Mouse (Mus musculus) urinary bladder, postnatal 4 days (tissue): ENCODE data around the gene Cep135.

Experiments
- DNase-seq, 2 experiments: peaks; one replicate each; pipeline ENCODE4 v3.0.0; 2021 to 2022; ENCODE audit warnings: low spot score in 2 of 2

Cep135 gene

GRCm38 (mm10) chr5:76588551-76589283, at the start of gene Cep135:
Gene Cep135, plus strand, starts transcription at chr5:76588698.
- peak; percentile 87 to 91 for DNase-seq

DNA sequence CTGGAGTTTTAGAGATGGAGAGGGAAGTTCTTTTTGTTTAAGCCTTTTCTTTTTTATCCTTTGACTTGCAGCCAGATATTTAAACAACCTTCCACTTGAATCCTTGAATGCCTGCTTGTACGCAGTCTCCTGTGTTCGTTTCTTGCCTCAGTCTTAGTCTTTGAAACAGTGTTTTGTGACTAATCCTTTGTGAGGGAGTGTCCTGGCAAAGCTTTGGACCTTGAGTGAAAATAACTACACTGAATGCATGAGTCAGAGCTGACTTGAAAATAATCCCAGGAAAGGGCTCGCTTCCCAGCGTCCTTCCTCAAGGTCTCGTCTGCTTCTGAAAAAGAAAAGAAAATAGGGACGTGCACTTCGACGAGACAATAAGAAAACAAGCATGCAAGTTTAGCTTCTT, 48.3 kb upstream of the Cep135 start:
- no peak for DNase-seq

DNA sequence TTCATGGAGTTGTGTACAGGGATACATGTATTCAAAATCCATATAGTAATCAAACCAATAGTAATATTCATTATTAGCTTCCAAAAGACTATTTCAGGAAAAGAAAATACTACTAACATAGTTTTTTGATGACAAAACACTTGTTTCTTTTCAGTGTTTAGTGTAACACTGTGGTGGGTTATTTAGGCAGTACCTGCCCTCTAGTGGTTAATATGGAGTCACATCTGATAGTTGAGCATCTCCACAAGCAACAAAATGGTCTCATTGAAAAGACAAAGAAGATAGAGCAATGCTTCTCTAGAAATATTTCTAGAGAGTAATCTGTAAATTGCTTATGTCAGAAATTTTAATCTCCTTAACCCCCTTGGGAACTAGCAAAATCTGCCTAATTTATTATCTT, 47.7 kb upstream of the Cep135 start:
- no peak for DNase-seq

- no peak for DNase-seq
These were observed 45.3 kb upstream of the Cep135 start for GRCm38 (mm10) chr5:76543200-76543599.

DNA sequence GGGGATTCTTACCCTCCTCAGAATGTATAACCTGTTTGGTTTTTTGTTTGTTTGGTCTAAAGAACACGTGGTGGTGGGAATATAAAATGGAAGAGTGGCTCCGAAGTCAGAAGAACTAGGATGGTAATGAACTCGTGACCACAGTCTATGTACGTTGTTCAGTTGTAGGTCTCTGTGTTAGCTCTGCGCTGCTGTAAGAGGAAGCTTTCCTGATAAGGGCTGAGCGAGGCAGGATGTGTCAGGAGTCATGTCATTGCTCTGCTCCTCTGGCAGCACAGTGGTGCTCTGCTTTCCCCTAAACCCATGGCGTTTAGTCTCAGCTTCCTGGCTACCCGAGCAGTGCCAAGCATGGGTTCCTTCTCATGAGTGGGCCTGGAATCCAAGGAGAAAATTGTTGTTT, 38.1 kb upstream of the Cep135 start:
- DNase-seq = no peak

DNA sequence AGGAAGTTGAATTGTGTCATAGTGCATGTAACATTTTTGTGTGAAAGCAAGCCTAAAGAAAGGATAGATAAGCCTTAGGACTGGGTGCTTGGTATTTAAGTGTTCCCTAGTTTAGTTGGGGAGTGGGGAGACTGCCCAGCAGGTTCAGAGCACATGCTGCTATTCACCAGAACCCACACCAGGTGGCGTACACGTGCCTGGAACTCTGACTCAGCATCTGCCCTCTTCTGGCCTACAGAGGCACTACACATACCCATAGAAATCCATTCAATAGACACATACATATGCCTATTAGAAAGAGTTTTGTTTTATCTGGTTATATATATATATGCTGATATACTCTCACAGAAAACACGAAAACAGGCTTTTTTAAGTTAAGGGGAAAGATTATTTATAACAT, 23.2 kb upstream of the Cep135 start:
- DNase-seq = no peak

DNA sequence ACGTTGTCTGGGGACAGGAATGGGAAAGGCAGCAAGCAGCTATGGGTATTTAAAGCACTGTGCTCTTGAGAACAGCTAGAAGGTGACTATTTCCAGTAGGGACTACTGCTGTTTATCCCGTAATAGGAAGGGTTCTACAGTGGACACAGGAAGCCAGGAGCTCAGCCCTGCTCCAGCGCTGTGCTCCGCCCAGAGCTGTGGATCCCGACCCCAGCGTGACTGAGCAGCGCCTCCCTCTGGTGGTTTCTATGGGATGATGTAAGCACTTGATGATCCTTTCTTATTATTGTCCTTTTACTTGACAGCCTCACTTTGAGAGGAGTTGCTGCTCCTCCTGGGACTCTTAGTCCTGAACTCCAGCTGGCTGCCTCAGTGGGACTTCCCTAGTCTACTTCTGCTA, 14.2 kb upstream of the Cep135 start:
- DNase-seq = no peak

DNA sequence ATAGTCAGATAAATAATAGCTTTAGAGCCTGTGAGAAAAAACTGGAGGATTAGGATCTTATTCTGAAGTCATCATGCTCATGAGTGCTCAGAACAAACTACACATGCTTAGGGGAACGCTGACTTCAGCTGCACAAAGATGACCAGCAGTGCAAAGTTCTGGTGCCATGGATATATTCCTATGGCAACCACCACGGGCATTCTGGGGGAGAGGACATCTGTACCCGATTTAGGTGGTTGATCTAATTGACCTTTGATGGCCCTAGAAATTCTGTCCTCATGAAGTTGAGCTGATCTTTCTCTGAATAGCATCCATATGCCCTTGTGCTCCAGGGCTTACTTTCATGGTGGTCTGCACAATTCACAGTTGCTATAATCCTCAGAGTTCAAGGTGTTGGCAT, 11.5 kb upstream of the Cep135 start:
- no peak for DNase-seq

- no peak for DNase-seq
These were observed 3.1 kb upstream of the Cep135 start for GRCm38 (mm10) chr5:76585378-76585777.

DNA sequence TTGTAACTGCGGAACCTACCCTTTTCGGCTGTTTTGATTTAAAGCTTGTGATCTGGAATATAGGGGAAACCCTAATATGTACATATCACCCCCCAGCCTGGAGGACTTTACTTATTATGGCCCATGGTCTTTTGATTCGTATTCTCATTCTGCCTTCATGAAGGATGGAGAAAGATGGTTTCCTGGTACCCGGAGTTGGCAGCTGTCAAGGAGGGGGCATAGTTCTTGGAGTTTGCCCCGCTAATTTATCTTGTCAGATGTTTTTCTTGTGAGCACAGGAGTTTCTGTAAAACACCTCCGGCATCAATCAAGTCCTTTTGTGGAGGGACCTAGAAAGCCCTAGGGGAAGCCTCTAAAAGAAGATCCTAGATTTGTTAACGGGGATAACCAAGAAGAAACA, 813 bp downstream of the Cep135 start:
- no peak for DNase-seq

DNA sequence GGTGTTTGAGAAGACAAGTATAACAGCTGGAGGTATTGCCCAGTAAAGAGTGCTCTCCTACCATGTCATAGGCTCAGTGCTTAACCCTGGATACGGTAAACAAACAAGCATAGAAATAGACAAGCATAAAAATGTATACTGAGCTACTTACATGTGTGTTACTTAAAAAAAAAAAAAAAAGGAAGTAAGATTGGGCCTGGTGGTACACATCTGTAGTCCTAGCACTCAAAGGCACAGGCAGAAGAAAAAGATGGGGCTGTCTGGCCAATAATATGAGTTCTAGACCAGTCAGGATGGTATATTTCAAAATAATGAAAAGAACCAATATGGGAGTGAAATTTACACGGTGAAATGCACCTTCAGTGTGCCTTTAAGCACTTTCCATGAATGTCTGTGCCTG, 1.5 kb downstream of the Cep135 start:
- DNase-seq = no peak

DNA sequence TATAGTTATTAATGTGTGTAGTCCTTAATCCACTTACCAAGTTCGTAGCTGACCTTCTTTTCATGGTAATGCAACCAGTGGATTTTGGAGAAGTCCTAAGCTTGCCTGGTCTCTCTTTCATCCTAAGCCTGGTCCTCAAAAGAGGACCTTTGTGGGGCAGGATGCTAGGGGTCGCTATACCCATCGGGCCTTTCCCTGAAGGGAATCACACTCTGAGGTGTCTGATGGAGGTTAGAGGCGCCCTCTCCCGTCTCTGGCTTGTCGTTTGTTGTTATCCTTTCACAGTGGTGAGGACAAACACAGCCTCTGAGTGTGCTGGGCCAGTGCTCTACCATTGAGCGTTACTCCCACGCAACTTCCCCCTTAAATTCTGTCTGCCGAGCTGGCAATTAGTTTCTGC, 3.4 kb downstream of the Cep135 start:
- no peak for DNase-seq

GRCm38 (mm10) chr5:76609702-76610370, 21.3 kb downstream of the Cep135 start:
- no peak for DNase-seq

DNA sequence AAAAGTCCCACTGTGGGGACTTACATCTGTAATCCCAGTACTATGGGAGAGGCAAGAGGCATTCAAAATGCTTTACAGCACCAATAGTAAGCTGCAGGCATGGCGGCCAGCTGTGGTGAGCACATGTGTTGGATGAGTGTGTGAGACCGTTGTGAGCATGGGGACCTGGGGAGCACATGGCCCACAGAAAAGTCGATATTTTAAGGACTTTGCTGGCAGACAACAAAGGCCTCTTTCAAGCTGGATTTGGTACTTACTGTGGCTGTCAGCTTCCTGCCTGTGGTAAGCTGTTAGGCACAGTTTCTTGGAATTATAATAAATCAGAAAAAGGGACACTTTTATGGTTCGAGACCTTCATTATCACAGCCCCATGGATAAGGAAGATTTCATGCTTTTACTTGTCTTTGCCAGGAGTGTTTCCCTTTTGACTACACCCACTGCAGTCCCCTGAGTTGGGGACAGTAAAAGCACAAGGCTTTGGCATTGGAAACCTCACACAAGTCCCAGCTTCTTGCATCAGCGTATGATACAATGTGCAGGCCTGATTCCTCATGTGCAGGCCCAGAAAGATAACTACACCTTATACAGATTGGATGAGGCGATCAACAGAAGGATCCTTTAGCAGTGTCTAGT, 24.5 kb downstream of the Cep135 start:
- DNase-seq = no peak

DNA sequence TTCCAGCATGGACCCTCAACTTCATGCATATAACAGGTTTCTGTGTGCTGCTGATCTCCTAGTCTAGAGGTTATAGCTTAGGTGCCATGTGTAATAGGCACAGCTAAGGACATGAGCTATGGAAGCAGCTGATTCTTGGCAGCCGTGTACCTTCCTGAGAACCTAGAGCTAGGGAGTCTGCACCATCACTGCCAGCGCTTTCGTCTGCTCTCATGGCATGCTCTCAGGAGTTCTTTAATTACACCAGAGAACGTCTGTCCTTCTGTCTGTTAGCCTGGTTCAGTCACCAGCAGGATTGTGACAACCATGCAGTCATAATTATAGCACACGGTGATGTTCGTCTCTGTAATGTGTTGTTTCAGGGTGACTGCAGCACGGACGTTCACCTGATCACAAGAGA, 26.8 kb downstream of the Cep135 start:
- no peak for DNase-seq

- no peak for DNase-seq
These were observed 27.8 kb downstream of the Cep135 start for GRCm38 (mm10) chr5:76616196-76616747.

- no peak for DNase-seq
These were observed 30.3 kb downstream of the Cep135 start for GRCm38 (mm10) chr5:76618750-76619149.

GRCm38 (mm10) chr5:76623759-76624158, 35.3 kb downstream of the Cep135 start:
- no peak for DNase-seq

GRCm38 (mm10) chr5:76627770-76628169, 39.3 kb downstream of the Cep135 start:
- no peak for DNase-seq

DNA sequence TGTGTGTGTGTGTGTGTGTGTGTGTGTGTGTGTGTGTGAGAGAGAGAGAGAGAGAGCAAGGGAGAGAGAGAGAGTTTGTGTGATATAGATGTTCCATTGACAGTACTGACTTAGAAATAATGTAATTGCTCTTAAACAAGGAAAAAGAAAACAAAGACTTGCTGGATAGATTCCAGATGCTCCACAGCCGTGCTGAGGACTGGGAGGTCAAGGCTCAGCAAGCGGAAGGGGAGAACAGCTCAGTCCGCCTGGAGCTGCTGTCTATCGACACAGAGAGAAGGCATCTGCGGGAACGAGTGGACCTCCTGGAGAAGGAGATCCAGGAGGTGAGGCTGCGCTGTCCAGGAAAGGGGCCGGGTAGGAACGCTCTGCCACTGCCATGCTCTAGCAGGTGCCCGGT, 45.5 kb downstream of the Cep135 start:
- DNase-seq = no peak

DNA sequence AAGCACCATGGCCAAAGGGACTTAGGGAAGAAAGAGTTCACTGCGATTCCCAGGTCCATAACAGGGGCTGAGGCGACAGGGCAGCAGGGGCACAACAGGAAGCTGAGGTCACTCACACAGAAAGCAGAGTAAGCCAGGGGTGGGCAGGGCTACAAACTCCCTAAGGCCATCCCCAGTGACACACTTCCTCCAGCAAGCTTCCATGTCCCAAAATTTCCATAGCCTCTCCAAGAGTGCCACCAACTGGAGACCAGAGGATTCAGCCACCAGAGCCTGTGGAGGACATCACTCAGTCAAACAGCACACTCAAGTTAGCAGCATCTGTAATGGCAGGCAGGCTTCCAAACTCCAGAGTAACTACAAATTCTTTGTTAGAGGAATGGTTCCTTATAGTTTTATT, 47.1 kb downstream of the Cep135 start:
- no peak for DNase-seq

GRCm38 (mm10) chr5:76642076-76642475, 53.6 kb downstream of the Cep135 start:
- no peak for DNase-seq

DNA sequence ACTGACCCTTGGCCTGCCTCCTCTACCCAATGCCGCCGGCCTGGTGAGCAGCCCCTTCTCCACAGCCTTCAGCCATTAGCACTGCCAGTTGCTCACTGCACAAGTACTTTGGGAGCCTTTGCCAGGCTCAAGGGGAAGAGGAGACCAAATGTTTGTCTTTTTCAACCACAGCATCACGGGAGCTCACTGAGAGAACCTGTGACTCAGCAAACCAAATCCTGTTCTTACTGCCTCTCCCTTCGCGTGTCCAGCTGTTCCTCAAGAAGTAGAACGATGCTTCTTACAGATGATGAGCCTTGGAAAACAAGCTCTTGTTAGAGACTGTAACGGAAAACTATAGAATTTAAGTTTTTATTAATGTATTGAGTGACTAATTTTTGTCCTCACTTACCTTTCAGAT, 55.7 kb downstream of the Cep135 start:
- no peak for DNase-seq
